Comparison of ENCODE assay signal across 7 mouse cellular contexts in the genomic region with DNA sequence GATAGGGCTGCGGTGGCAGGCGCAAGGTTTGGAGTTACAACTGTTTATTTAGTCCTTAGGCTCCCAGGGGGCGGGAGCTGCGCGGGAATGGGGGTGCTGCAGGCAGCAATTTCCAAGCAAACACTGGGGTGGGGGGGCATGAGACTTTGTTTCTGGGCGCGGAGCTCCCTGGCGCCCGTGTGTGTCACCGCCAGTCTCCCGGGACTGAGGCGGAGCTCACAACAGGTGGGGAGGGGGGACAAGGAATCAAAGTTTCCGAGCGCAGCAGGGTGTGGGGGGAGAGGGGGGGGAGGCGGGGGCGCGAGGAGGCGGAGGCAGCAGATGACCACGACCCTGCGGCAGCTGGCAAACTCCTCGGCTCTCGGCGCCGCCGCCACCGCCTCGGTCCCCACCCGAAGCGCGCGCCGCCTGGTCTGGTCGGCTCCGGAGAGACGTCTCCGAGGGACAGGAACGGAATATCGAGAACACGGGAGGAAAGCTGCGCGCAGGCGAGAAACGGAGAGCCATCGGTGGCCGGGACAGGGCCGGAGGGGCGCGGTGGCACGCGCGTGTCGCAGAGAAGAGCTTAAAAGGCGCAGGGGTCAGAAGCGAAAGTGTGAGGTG. TPM values are rescaled to one million over a fixed set of nuclear protein-coding genes. Genes with fewer than 3 reads are reported as not detected.
DNase-seq lines count a peak whose midpoint lies in the region; ATAC-seq and TF ChIP-seq lines count a peak whose summit lies in the region.

No protein-coding gene starts in this region.

- peak overlapping the region; percentile 98 for H3K27ac ChIP-seq in gastrocnemius, adult 2 months
- H3K27ac ChIP-seq in hindbrain, embryonic 15.5 days (replicated peaks): peak overlapping the region; percentile 100

- peak overlapping the region; percentile 91 for H3K9ac ChIP-seq in hindbrain, embryonic 15.5 days

- ATAC-seq in hindbrain, embryonic 15.5 days (ENCODE audit: low FRiP score, low read depth): peak; percentile 49

- no peak for TF ChIP-seq CTCF in gastrocnemius, adult 2 months (IDR thresholded peaks at IDR 0.05)

- WGBS in hindbrain, embryonic 15.5 days: 1% methylated on average over 53 of the region's 54 CpGs

- peaks cover 34% of the 10 kb centered on the region for H3K4me1 ChIP-seq in hindbrain, embryonic 15.5 days (replicated peaks)

- peak overlapping the region; percentile 99 for H3K4me2 ChIP-seq in hindbrain, embryonic 15.5 days

- peak overlapping the region; percentile 97 for H3K4me3 ChIP-seq in gastrocnemius, adult 2 months
- peak overlapping the region; percentile 94 for H3K4me3 ChIP-seq in hindbrain, embryonic 15.5 days

- no peaks in the 10 kb centered on the region for H3K36me3 ChIP-seq in hindbrain, embryonic 15.5 days

- DNase-seq in NIH3T3 (ENCODE audit: low read depth): peak; percentile 77
- peak; percentile 31 for DNase-seq in cerebellum, adult 9-10 months
- DNase-seq in gastrocnemius, adult 2 months: peak; percentile 82
- peak; percentile 43 for DNase-seq in left cerebral cortex, postnatal 4 days
- peak; percentile 84 for DNase-seq in mesoderm, embryonic 11.5 days (ENCODE audit: low read depth, low spot score)
- peak; percentile 27 to 46 for DNase-seq in spleen, adult 18-20 months

- no peaks in the 10 kb centered on the region for H3K27me3 ChIP-seq in hindbrain, embryonic 15.5 days

- intact Hi-C loops in gastrocnemius, adult 2 months (cut with DNase I): loop anchor here (2.0 to 10.0 kb wide), 8 partner anchors 34 to 996 kb away; no protein-coding TSS in a partner anchor
- intact Hi-C loops in left cerebral cortex, postnatal 4 days (cut with DNase I): loop anchor here (5.0 to 10.0 kb wide), 4 partner anchors 246 to 1136 kb away; no protein-coding TSS in a partner anchor

- no peaks in the 10 kb centered on the region for H3K9me3 ChIP-seq in hindbrain, embryonic 15.5 days

RNA-seq across cellular contexts. Expression of gene Foxp1, which starts 1.4 kb away (rescaled TPM):
- 10 to 100 TPM; 17.4 to 20.9 TPM for total RNA-seq in gastrocnemius, adult 2 months (2021)
- 61.6 and 74.2 TPM in 2 replicates for polyA plus RNA-seq in hindbrain, embryonic 15.5 days (2015; fragmentation: Nextera tagmentation; extraction: Ambion mirVana)
- total RNA-seq in left cerebral cortex, postnatal 4 days (2021): 100 to 1,000 TPM; 210 to 247 TPM

Comparison
In these comparisons a context has a peak if more than half of its experiments do, and no peak if none do; other contexts are left out.
1. Peak in every context shown above with its lines: DNase-seq, ATAC-seq, H3K4me3 ChIP-seq and H3K27ac ChIP-seq.
2. DNase-seq: peak in every context shown above with its lines; median percentile 84 in mesoderm, embryonic 11.5 days; 82 in gastrocnemius, adult 2 months; 77 in NIH3T3; 43 in left cerebral cortex, postnatal 4 days; 36 in spleen, adult 18-20 months; 31 in cerebellum, adult 9-10 months.
3. RNA of gene Foxp1, which starts 1.4 kb away (total RNA-seq): 210 to 247 TPM in left cerebral cortex, postnatal 4 days; 17.4 to 20.9 TPM in gastrocnemius, adult 2 months; every median in the first group is over 4 times any median in the second.